Mouse (Mus musculus): ENCODE results near the gene Ly6g5c.

Gene Ly6g5c

GRCm38 (mm10) chr17:35132174-35132560 lies 24.1 kb downstream of the Ly6g5c start:
- H3K27me3 ChIP-seq (ENCODE audit: control insufficient read depth, insufficient read depth, low read length, poor library complexity, severe bottlenecking) = no peaks in the 10 kb centered on the region
- DNase-seq (ENCODE audit: low read depth, low spot score) = no peak
- no peaks in the 10 kb centered on the region for H3K36me3 ChIP-seq (ENCODE audit: control insufficient read depth, insufficient read depth, low read length, poor library complexity, severe bottlenecking)

- Histone ChIP-seq H3K36me3 (ENCODE audit: control insufficient read depth, insufficient read depth, low read length, poor library complexity, severe bottlenecking) (peaks cover 2% of the 10 kb centered on the region; the same call in 1 of the 2 replicates), H3K27me3 (ENCODE audit: control insufficient read depth, insufficient read depth, low read length, poor library complexity, severe bottlenecking) (no peaks in the 10 kb centered on the region)
- DNase-seq (ENCODE audit: low read depth, low spot score) = no peak
Observed at GRCm38 (mm10) chr17:35133517-35133916, 25.4 kb downstream of the Ly6g5c start.

DNA sequence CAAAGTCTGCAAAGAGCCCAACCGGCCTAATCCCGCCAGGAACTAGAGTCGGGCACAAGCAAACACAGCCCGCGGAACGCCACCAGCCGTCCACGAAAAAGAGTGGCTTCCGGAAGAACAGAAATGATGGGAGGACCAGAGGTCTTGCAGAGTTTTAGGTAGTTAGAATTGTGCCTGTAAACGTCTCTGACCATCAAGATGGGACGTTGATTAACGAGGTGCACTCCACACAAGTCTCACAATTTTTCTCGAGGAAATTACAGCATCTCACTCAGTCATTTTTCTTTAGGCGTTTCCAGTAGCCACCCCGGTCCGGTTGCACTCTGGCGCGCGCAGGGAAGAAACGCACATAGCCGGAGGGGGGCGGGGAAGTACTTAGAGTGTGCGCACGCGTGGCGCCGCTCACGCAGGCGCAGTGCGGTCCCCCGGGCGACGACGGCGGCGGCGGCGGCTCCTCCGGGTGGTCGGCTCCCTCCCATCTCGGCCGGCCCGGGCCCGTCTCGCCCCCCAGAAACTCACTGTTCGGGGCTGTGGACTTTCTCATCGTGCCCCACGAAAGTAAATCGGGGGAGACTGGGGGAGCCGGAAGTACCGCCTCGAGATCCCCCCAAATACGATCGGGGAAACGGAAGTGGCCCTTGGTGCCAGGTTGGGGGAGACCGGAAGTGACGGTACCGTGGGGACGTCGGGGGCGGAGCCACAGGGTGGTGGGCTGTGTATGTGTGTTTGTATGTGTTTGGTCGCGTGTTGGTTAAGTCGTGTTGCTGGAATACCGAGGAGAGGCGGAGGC lies 26.9 kb downstream of the Ly6g5c start, which contains the start of gene Bag6:
Gene Bag6 (plus strand): TSS at position 378 of the 790 bp plus-strand sequence.
- peak; percentile 97 for DNase-seq (ENCODE audit: low read depth, low spot score)
- Histone ChIP-seq H3K27me3 (ENCODE audit: control insufficient read depth, insufficient read depth, low read length, poor library complexity, severe bottlenecking) (no peaks in the 10 kb centered on the region), H3K36me3 (ENCODE audit: control insufficient read depth, insufficient read depth, low read length, poor library complexity, severe bottlenecking) (peaks cover 5% of the 10 kb centered on the region)

DNA sequence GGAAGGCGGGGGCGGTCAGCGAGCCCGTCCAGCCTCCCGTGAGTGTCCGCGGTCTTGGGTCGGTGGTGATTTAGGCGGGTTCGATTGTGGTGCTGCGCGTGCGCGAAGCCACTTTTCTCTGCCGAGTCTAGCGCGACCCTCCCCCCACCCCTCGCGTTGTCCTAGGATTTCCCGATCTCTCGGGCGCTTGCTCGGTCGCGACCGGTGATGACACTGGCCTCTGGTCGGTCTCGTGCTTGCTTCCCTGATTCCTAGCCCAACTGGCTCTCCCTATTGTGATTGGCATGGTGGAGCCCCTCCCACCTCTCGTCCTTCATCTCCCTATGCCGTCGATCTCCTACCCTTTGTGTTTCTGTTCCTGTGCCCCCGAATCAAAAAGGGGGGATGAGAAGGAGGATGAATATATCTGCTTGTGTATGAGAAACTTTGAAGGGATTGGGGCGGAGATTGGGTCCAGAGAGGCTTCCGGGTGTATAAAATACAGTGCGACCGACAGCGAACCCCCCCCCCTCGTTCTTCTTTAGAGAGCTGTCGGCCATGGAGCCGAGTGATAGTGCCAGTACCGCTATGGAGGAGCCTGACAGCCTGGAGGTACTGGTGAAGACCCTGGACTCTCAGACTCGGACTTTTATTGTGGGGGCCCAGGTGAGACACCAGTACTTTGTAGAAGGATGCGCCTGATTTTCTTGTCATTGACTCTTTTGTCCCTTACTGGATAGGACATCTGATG lies 27.7 kb downstream of the Ly6g5c start:
- DNase-seq (ENCODE audit: low read depth, low spot score) = no peak
- H3K36me3 ChIP-seq (ENCODE audit: control insufficient read depth, insufficient read depth, low read length, poor library complexity, severe bottlenecking) = peaks cover 10% of the 10 kb centered on the region
- no peaks in the 10 kb centered on the region for H3K27me3 ChIP-seq (ENCODE audit: control insufficient read depth, insufficient read depth, low read length, poor library complexity, severe bottlenecking)

- no peaks in the 10 kb centered on the region for H3K27me3 ChIP-seq (ENCODE audit: control insufficient read depth, insufficient read depth, low read length, poor library complexity, severe bottlenecking)
- no peak for DNase-seq (ENCODE audit: low read depth, low spot score)
- peaks cover 37% of the 10 kb centered on the region for H3K36me3 ChIP-seq (ENCODE audit: control insufficient read depth, insufficient read depth, low read length, poor library complexity, severe bottlenecking)
Observed at GRCm38 (mm10) chr17:35139269-35139668, 31.2 kb downstream of the Ly6g5c start.

DNA sequence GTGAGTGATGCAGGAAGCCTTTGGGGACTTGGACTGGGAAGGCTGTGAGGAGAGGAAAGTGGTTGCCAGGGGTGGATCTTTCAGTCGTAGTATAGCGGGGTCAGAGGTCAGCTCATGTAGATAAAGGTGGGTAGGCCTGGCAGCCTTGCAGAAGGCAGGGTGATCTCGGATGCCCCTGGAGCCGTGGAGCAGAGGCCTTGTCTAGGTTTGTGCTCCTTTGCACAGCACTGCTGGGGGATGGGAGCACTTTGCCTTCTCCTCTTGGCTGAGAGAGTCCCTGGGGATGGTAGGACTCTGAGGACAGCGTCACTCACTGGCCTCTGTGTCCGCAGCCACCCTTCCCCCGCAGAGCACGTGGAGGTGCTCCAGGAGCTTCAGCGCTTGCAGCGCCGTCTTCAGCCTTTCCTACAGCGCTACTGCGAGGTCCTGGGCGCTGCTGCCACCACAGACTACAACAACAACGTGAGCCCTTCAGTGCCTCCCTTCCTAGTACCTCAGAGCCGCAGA lies 32.5 kb downstream of the Ly6g5c start:
- no peak for DNase-seq (ENCODE audit: low read depth, low spot score)
- Histone ChIP-seq H3K36me3 (ENCODE audit: control insufficient read depth, insufficient read depth, low read length, poor library complexity, severe bottlenecking) (peaks cover 43% of the 10 kb centered on the region), H3K27me3 (ENCODE audit: control insufficient read depth, insufficient read depth, low read length, poor library complexity, severe bottlenecking) (no peaks in the 10 kb centered on the region)

GRCm38 (mm10) chr17:35141971-35142370 lies 33.9 kb downstream of the Ly6g5c start:
- Histone ChIP-seq H3K36me3 (ENCODE audit: control insufficient read depth, insufficient read depth, low read length, poor library complexity, severe bottlenecking) (peaks cover 47% of the 10 kb centered on the region), H3K27me3 (ENCODE audit: control insufficient read depth, insufficient read depth, low read length, poor library complexity, severe bottlenecking) (no peaks in the 10 kb centered on the region)
- no peak for DNase-seq (ENCODE audit: low read depth, low spot score)

DNA sequence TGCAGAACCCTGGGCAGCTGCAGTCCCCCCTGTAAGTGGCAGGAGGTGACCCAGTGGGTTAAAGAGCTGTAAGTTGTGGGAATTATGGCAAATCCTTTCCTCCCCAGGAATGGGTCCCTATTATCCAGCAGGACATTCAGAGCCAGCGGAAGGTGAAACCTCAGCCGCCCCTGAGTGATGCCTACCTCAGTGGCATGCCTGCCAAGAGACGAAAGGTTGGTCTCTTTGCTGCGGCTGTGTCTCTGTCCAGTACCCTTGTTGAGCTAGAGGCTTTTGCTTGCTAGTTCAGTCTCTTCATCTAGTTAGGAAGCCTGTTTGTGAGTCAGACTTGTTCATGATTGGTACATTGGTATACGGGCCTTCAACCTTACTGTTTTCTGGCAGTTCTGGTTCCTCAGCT lies 38.1 kb downstream of the Ly6g5c start:
- Histone ChIP-seq H3K36me3 (ENCODE audit: control insufficient read depth, insufficient read depth, low read length, poor library complexity, severe bottlenecking) (peaks cover 49% of the 10 kb centered on the region), H3K27me3 (ENCODE audit: control insufficient read depth, insufficient read depth, low read length, poor library complexity, severe bottlenecking) (no peaks in the 10 kb centered on the region)
- DNase-seq (ENCODE audit: low read depth, low spot score) = no peak

DNA sequence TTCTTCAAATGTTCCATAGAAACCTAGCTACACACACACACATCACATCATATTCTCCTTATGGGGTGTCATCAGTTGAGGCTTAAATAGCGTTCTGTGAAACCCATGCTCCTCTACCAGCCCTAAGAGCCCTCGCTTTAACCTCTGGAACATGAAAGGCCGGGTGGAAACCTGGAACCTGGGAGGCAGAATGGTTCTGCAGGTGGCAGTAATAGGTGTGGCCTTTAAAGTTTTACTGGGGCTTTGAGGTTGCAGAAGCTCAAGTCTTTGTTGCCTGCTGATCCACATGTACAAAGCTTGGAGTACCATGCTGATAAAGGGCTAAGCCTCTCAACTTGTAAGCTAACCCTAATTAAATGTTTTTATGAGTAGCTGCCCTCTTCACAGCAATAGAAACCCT lies 39.3 kb downstream of the Ly6g5c start:
- DNase-seq (ENCODE audit: low read depth, low spot score) = no peak
- Histone ChIP-seq H3K36me3 (ENCODE audit: control insufficient read depth, insufficient read depth, low read length, poor library complexity, severe bottlenecking) (peaks cover 41% of the 10 kb centered on the region), H3K27me3 (ENCODE audit: control insufficient read depth, insufficient read depth, low read length, poor library complexity, severe bottlenecking) (no peaks in the 10 kb centered on the region)

DNA sequence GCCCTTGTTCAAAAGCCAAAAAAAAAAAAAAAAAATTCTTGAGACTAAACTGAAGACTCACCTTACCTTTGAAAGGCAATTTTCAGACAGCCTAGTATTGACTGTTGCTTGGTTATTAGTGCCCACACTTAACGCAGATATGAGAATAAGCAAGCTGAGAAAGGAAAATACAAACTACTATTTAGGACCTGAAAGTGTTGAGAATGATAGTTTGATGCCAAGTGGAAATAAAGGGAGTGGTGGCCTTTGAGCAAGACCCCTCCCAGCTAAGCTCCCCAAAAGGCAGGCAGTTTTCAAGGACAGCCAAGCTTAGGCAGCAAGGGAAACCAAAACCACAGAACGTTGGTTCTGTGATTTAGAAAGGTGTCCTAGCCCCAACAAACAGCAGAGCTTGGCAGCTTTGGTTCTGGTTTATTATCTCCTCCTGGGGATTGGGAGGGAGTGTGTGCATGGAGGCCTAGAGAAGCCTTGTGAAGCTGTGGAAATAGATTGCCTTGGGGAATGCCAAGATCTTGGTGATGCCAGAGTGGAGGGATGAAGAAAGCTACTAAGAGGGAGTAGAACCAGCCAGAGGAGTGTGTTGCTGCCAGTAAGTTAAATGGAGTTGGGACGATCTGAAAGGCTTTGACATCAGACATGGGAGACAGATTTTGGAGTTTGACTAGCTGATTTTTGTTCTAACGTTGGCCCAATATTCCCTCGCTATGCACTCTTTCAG lies 40.0 kb downstream of the Ly6g5c start:
- Histone ChIP-seq H3K36me3 (ENCODE audit: control insufficient read depth, insufficient read depth, low read length, poor library complexity, severe bottlenecking) (peaks cover 38% of the 10 kb centered on the region), H3K27me3 (ENCODE audit: control insufficient read depth, insufficient read depth, low read length, poor library complexity, severe bottlenecking) (no peaks in the 10 kb centered on the region)
- no peak for DNase-seq (ENCODE audit: low read depth, low spot score)

- Histone ChIP-seq H3K27me3 (ENCODE audit: control insufficient read depth, insufficient read depth, low read length, poor library complexity, severe bottlenecking) (no peaks in the 10 kb centered on the region), H3K36me3 (ENCODE audit: control insufficient read depth, insufficient read depth, low read length, poor library complexity, severe bottlenecking) (peaks cover 38% of the 10 kb centered on the region)
- DNase-seq (ENCODE audit: low read depth, low spot score) = no peak
Observed at GRCm38 (mm10) chr17:35152121-35152520, 44.0 kb downstream of the Ly6g5c start.

DNA sequence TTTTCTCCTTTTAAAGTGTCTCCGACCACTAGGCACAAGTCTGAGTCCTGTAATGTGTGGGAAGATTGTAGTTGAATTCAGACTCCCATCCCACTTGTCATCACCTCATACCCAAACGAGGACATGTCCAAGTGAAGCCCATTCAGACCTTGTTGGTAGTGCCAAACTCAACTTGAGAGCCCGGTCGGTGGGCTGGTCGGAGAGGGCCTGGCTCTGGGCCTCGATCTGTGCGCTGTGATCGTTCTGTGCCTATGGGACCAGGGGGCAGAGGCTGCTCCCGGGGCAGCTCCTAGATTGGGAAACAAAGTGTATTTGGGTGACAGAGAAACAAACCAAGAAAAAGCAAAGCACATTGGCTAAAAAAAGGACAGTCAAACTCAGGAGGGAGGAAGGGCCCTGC lies 45.0 kb downstream of the Ly6g5c start:
- no peaks in the 10 kb centered on the region for H3K27me3 ChIP-seq (ENCODE audit: control insufficient read depth, insufficient read depth, low read length, poor library complexity, severe bottlenecking)
- DNase-seq (ENCODE audit: low read depth, low spot score) = no peak
- peaks cover 44% of the 10 kb centered on the region for H3K36me3 ChIP-seq (ENCODE audit: control insufficient read depth, insufficient read depth, low read length, poor library complexity, severe bottlenecking)

DNA sequence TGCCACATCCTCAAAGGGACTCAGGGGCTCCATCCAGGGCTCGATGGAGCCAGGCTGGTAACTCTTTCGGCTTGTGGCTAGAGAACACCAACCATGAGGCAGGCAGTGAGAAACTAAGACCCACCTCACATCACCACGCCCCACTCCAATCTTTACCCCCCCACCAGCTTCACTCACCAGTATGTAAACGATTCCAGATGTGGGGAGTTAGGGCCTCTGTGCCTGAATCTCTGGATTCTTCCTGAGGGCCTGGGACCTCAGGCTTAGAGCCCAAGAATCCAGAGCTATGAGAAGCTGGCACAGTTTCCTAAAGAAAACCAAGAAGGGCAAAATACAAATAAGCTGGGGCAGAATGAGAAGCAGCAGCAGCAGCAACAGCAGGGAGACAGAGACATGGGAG lies 45.9 kb downstream of the Ly6g5c start:
- DNase-seq (ENCODE audit: low read depth, low spot score) = no peak
- H3K36me3 ChIP-seq (ENCODE audit: control insufficient read depth, insufficient read depth, low read length, poor library complexity, severe bottlenecking) = peaks cover 51% of the 10 kb centered on the region
- no peaks in the 10 kb centered on the region for H3K27me3 ChIP-seq (ENCODE audit: control insufficient read depth, insufficient read depth, low read length, poor library complexity, severe bottlenecking)

- peaks cover 49% of the 10 kb centered on the region for H3K36me3 ChIP-seq (ENCODE audit: control insufficient read depth, insufficient read depth, low read length, poor library complexity, severe bottlenecking)
- no peaks in the 10 kb centered on the region for H3K27me3 ChIP-seq (ENCODE audit: control insufficient read depth, insufficient read depth, low read length, poor library complexity, severe bottlenecking)
- DNase-seq (ENCODE audit: low read depth, low spot score) = no peak
Observed at GRCm38 (mm10) chr17:35154616-35155015, 46.5 kb downstream of the Ly6g5c start.

DNA sequence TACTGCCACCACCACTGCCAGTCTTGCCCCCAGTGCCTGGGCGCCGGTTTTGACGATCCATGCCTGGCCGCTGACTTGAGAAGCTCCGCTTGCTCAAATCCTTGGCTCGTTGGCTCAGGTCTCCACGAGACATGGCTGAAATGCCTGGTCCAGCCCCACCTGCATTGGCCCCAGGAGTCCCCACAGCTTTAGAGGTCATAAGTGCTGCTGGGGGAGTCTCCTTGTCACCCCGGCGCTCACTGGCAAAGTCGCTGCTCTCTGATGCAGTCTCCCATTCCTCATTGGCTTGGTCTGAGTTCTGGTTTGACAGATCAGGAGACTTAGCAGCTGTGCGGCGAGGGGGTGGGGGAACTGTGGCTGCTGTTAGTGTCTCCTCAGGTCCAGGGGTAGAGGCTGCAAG lies 47.4 kb downstream of the Ly6g5c start:
- Histone ChIP-seq H3K36me3 (ENCODE audit: control insufficient read depth, insufficient read depth, low read length, poor library complexity, severe bottlenecking) (peaks cover 53% of the 10 kb centered on the region), H3K27me3 (ENCODE audit: control insufficient read depth, insufficient read depth, low read length, poor library complexity, severe bottlenecking) (no peaks in the 10 kb centered on the region)
- DNase-seq (ENCODE audit: low read depth, low spot score) = no peak

Data from splenic B cell, adult 2 months (primary cell).